ENCODE assay signal across 9 mouse cellular contexts in the genomic region with DNA sequence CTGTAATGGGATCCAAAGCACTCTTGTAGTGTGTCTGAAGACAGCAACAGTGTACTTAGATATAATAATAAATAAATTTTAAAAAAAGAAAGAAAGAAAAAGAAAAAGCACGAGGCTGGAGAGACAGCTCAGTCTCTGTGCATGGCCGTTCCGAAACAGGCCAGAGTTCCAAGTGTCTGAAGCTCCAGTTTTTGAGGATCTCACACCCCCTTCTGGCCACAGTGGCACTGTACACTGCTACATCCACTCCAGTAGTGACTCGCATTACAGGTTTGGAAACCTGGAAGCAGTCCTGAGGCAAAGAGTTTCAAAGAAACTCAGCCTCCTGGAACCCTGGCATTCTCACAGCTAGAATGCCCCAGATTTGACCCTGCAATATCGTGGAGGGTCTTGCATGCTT. TPM values are rescaled to one million over a fixed set of nuclear protein-coding genes. Genes with fewer than 3 reads are reported as not detected.
DNase-seq lines count a peak whose midpoint lies in the region; ATAC-seq lines count a peak whose summit lies in the region.
"Had no signal": no experiment of that assay in that cellular context is flagged by ENCODE, and none has a peak within 500 bp of the region (broad histone marks: within the 10 kb centered on the region; RNA-seq: fewer than 3 reads in every experiment).

No protein-coding gene starts in this region.

- H3K4me1 ChIP-seq in neural tube, embryonic 11.5 days (ENCODE audit: control insufficient read depth, insufficient read depth, low read length), result no peaks in the 10 kb centered on the region
- H3K4me1 ChIP-seq in hindbrain, embryonic 16.5 days (ENCODE audit: control insufficient read depth, insufficient read depth, low read depth, low read length), result no peaks in the 10 kb centered on the region
- H3K4me1 ChIP-seq in limb, embryonic 13.5 days, result no peaks in the 10 kb centered on the region
- H3K4me1 ChIP-seq in midbrain, embryonic 15.5 days, result no peaks in the 10 kb centered on the region
- H3K4me1 ChIP-seq in neural tube, embryonic 15.5 days, result no peaks in the 10 kb centered on the region
- H3K4me1 ChIP-seq: embryonic facial prominence, embryonic 13.5 days had no signal

- H3K27ac ChIP-seq in neural tube, embryonic 11.5 days (ENCODE audit: low read depth, low read length), result no peak overlapping the region
- no peak overlapping the region for H3K27ac ChIP-seq in hindbrain, embryonic 16.5 days (ENCODE audit: low read depth, low read length)
- no peak overlapping the region for H3K27ac ChIP-seq in limb, embryonic 13.5 days
- no peak overlapping the region for H3K27ac ChIP-seq in midbrain, embryonic 15.5 days
- H3K27ac ChIP-seq in neural tube, embryonic 15.5 days (replicated peaks), result no peak overlapping the region
- H3K27ac ChIP-seq: embryonic facial prominence, embryonic 13.5 days had no signal

- no peak overlapping the region for H3K4me3 ChIP-seq in neural tube, embryonic 11.5 days (ENCODE audit: low read depth, low read length)
- no peak overlapping the region for H3K4me3 ChIP-seq in hindbrain, embryonic 16.5 days (ENCODE audit: low read length)
- H3K4me3 ChIP-seq in limb, embryonic 13.5 days, result no peak overlapping the region
- no peak overlapping the region for H3K4me3 ChIP-seq in midbrain, embryonic 15.5 days
- H3K4me3 ChIP-seq in neural tube, embryonic 15.5 days (replicated peaks), result no peak overlapping the region
- H3K4me3 ChIP-seq: embryonic facial prominence, embryonic 13.5 days had no signal

- WGBS in neural tube, embryonic 11.5 days, result 47% methylated on average over 5 of the region's 5 CpGs
- WGBS in hindbrain, embryonic 16.5 days, result 44% methylated on average over 5 of the region's 5 CpGs
- 44% methylated on average over 5 of the region's 5 CpGs for WGBS in limb, embryonic 13.5 days
- 35% methylated on average over 5 of the region's 5 CpGs for WGBS in midbrain, embryonic 15.5 days
- WGBS in neural tube, embryonic 15.5 days, result 39% methylated on average over 5 of the region's 5 CpGs

- no peaks in the 10 kb centered on the region for H3K9me3 ChIP-seq in neural tube, embryonic 11.5 days (ENCODE audit: control insufficient read depth, low read length)
- H3K9me3 ChIP-seq in hindbrain, embryonic 16.5 days (ENCODE audit: control insufficient read depth, low read length), result no peaks in the 10 kb centered on the region
- no peaks in the 10 kb centered on the region for H3K9me3 ChIP-seq in limb, embryonic 13.5 days
- no peaks in the 10 kb centered on the region for H3K9me3 ChIP-seq in midbrain, embryonic 15.5 days
- no peaks in the 10 kb centered on the region for H3K9me3 ChIP-seq in neural tube, embryonic 15.5 days (replicated peaks)
- H3K9me3 ChIP-seq: embryonic facial prominence, embryonic 13.5 days had no signal

- ATAC-seq in neural tube, embryonic 11.5 days (ENCODE audit: insufficient read depth, low FRiP score, low TSS enrichment), result no peak
- peak; percentile 74; the same call in 1 of the 2 replicates for ATAC-seq in hindbrain, embryonic 16.5 days
- ATAC-seq in limb, embryonic 13.5 days (ENCODE audit: low FRiP score, low read depth), result peak; percentile 76
- 0 out of 2 replicates have a peak, but pooled peaks have one; percentile 58 for ATAC-seq in midbrain, embryonic 15.5 days (replicated peaks)
- ATAC-seq in neural tube, embryonic 15.5 days (ENCODE audit: low FRiP score), result no peak

- H3K27me3 ChIP-seq in neural tube, embryonic 11.5 days (ENCODE audit: control insufficient read depth, insufficient read depth, low read length), result no peaks in the 10 kb centered on the region
- no peaks in the 10 kb centered on the region for H3K27me3 ChIP-seq in hindbrain, embryonic 16.5 days (replicated peaks; ENCODE audit: control insufficient read depth, insufficient read depth, low read length)
- H3K27me3 ChIP-seq in limb, embryonic 13.5 days, result no peaks in the 10 kb centered on the region
- no peaks in the 10 kb centered on the region for H3K27me3 ChIP-seq in midbrain, embryonic 15.5 days (replicated peaks)
- H3K27me3 ChIP-seq in neural tube, embryonic 15.5 days (replicated peaks), result no peaks in the 10 kb centered on the region
- H3K27me3 ChIP-seq: embryonic facial prominence, embryonic 13.5 days had no signal

- peaks cover 15% of the 10 kb centered on the region for H3K36me3 ChIP-seq in neural tube, embryonic 11.5 days (ENCODE audit: control insufficient read depth, insufficient read depth, low read length)
- peaks cover 41% of the 10 kb centered on the region for H3K36me3 ChIP-seq in hindbrain, embryonic 16.5 days (ENCODE audit: control insufficient read depth, insufficient read depth, low read length)
- H3K36me3 ChIP-seq in limb, embryonic 13.5 days, result peaks cover 88% of the 10 kb centered on the region
- H3K36me3 ChIP-seq in midbrain, embryonic 15.5 days (replicated peaks), result peaks cover 47% of the 10 kb centered on the region
- peaks cover 76% of the 10 kb centered on the region for H3K36me3 ChIP-seq in neural tube, embryonic 15.5 days

- H3K9ac ChIP-seq in neural tube, embryonic 11.5 days (ENCODE audit: low read length), result no peak overlapping the region
- H3K9ac ChIP-seq in hindbrain, embryonic 16.5 days (ENCODE audit: low read depth, low read length), result no peak overlapping the region
- no peak overlapping the region for H3K9ac ChIP-seq in limb, embryonic 13.5 days
- H3K9ac ChIP-seq in midbrain, embryonic 15.5 days, result no peak overlapping the region
- no peak overlapping the region for H3K9ac ChIP-seq in neural tube, embryonic 15.5 days (replicated peaks)
- H3K9ac ChIP-seq: embryonic facial prominence, embryonic 13.5 days had no signal

- peak; percentile 69 for DNase-seq in neural tube, embryonic 11.5 days (ENCODE audit: low spot score)
- DNase-seq in neural tube, embryonic 10.5 days (ENCODE audit: extremely low spot score, low spot score), result no peak
- peak; percentile 82 for DNase-seq in ZHBTc4 (ENCODE audit: low read depth, low spot score)
- DNase-seq in embryo, embryonic 11 days, result peak; percentile 71

- H3K4me2 ChIP-seq in neural tube, embryonic 11.5 days (ENCODE audit: low read depth), result no peak overlapping the region
- H3K4me2 ChIP-seq in hindbrain, embryonic 16.5 days (ENCODE audit: low read length), result no peak overlapping the region
- H3K4me2 ChIP-seq in limb, embryonic 13.5 days (replicated peaks), result no peak overlapping the region
- no peak overlapping the region for H3K4me2 ChIP-seq in midbrain, embryonic 15.5 days
- no peak overlapping the region for H3K4me2 ChIP-seq in neural tube, embryonic 15.5 days
- H3K4me2 ChIP-seq: embryonic facial prominence, embryonic 13.5 days had no signal

RNA-seq across cellular contexts. Expression of a gene that starts 9.9 kb away (rescaled TPM):
- polyA plus RNA-seq in neural tube, embryonic 11.5 days (2014; fragmentation: Nextera tagmentation; extraction: Ambion mirVana), result 79.5 and 85.5 TPM in 2 replicates
- polyA plus RNA-seq in hindbrain, embryonic 16.5 days (2015; fragmentation: Nextera tagmentation; extraction: Ambion mirVana), result 35.6 and 55.7 TPM in 2 replicates
- 86.1 and 87.8 TPM in 2 replicates for polyA plus RNA-seq in limb, embryonic 13.5 days (2015; fragmentation: Nextera tagmentation; extraction: Ambion mirVana)
- 61.5 and 66.6 TPM in 2 replicates for polyA plus RNA-seq in midbrain, embryonic 15.5 days (2015; fragmentation: Nextera tagmentation; extraction: Ambion mirVana)
- polyA plus RNA-seq in neural tube, embryonic 15.5 days (2015; fragmentation: Nextera tagmentation; extraction: Ambion mirVana), result 56.2 and 70.3 TPM in 2 replicates

RNA-seq across cellular contexts. Expression of a gene that starts 13.9 kb away (rescaled TPM):
- 58.9 and 60.3 TPM in 2 replicates for polyA plus RNA-seq in neural tube, embryonic 11.5 days (2014; fragmentation: Nextera tagmentation; extraction: Ambion mirVana)
- 56.9 and 59.5 TPM in 2 replicates for polyA plus RNA-seq in hindbrain, embryonic 16.5 days (2015; fragmentation: Nextera tagmentation; extraction: Ambion mirVana)
- 55.3 and 55.7 TPM in 2 replicates for polyA plus RNA-seq in limb, embryonic 13.5 days (2015; fragmentation: Nextera tagmentation; extraction: Ambion mirVana)
- polyA plus RNA-seq in midbrain, embryonic 15.5 days (2015; fragmentation: Nextera tagmentation; extraction: Ambion mirVana), result 63.4 and 64.3 TPM in 2 replicates
- polyA plus RNA-seq in neural tube, embryonic 15.5 days (2015; fragmentation: Nextera tagmentation; extraction: Ambion mirVana), result 53.0 and 58.8 TPM in 2 replicates

RNA-seq across cellular contexts. Expression of a gene that starts 14.1 kb away (rescaled TPM):
- 10.6 and 11.5 TPM in 2 replicates for polyA plus RNA-seq in neural tube, embryonic 11.5 days (2014; fragmentation: Nextera tagmentation; extraction: Ambion mirVana)
- 43.7 and 50.4 TPM in 2 replicates for polyA plus RNA-seq in hindbrain, embryonic 16.5 days (2015; fragmentation: Nextera tagmentation; extraction: Ambion mirVana)
- 24.2 and 25.6 TPM in 2 replicates for polyA plus RNA-seq in limb, embryonic 13.5 days (2015; fragmentation: Nextera tagmentation; extraction: Ambion mirVana)
- polyA plus RNA-seq in midbrain, embryonic 15.5 days (2015; fragmentation: Nextera tagmentation; extraction: Ambion mirVana), result 42.9 and 50.9 TPM in 2 replicates
- polyA plus RNA-seq in neural tube, embryonic 15.5 days (2015; fragmentation: Nextera tagmentation; extraction: Ambion mirVana), result 43.3 and 46.8 TPM in 2 replicates

RNA-seq across cellular contexts. Expression of a gene that starts 31.0 kb away (rescaled TPM):
- 71.1 and 78.8 TPM in 2 replicates for polyA plus RNA-seq in neural tube, embryonic 11.5 days (2014; fragmentation: Nextera tagmentation; extraction: Ambion mirVana)
- 21.2 and 83.2 TPM in 2 replicates for polyA plus RNA-seq in hindbrain, embryonic 16.5 days (2015; fragmentation: Nextera tagmentation; extraction: Ambion mirVana)
- polyA plus RNA-seq in limb, embryonic 13.5 days (2015; fragmentation: Nextera tagmentation; extraction: Ambion mirVana), result 77.8 and 83.5 TPM in 2 replicates
- 85.9 and 90.4 TPM in 2 replicates for polyA plus RNA-seq in midbrain, embryonic 15.5 days (2015; fragmentation: Nextera tagmentation; extraction: Ambion mirVana)
- polyA plus RNA-seq in neural tube, embryonic 15.5 days (2015; fragmentation: Nextera tagmentation; extraction: Ambion mirVana), result 91.9 and 92.1 TPM in 2 replicates

RNA-seq across cellular contexts. Expression of a gene that starts 54.2 kb away (rescaled TPM):
- 69.3 and 79.1 TPM in 2 replicates for polyA plus RNA-seq in neural tube, embryonic 11.5 days (2014; fragmentation: Nextera tagmentation; extraction: Ambion mirVana)
- 102 and 105 TPM in 2 replicates for polyA plus RNA-seq in hindbrain, embryonic 16.5 days (2015; fragmentation: Nextera tagmentation; extraction: Ambion mirVana)
- 74.5 and 80.0 TPM in 2 replicates for polyA plus RNA-seq in limb, embryonic 13.5 days (2015; fragmentation: Nextera tagmentation; extraction: Ambion mirVana)
- 117 and 122 TPM in 2 replicates for polyA plus RNA-seq in midbrain, embryonic 15.5 days (2015; fragmentation: Nextera tagmentation; extraction: Ambion mirVana)
- polyA plus RNA-seq in neural tube, embryonic 15.5 days (2015; fragmentation: Nextera tagmentation; extraction: Ambion mirVana), result 108 and 115 TPM in 2 replicates

Comparison
In these comparisons a context has a peak if more than half of its experiments do, and no peak if none do; other contexts are left out.
1. ATAC-seq: peak in hindbrain, embryonic 16.5 days (single experiment), limb, embryonic 13.5 days (single experiment) and midbrain, embryonic 15.5 days (single experiment); none in neural tube, embryonic 11.5 days (single experiment) and neural tube, embryonic 15.5 days (single experiment).